Mouse (Mus musculus): ENCODE measurements around the gene Ctnnd2.

The Ctnnd2 gene

GRCm38 (mm10) chr15:30740728-30741127 is 568.3 kb downstream of the Ctnnd2 start:
- peak; percentile 71 for DNase-seq

- DNase-seq, result no peak
Measured at GRCm38 (mm10) chr15:30757991-30758390, 585.6 kb downstream of the Ctnnd2 start.

- no peak for DNase-seq
Measured at GRCm38 (mm10) chr15:30762211-30762610, 589.8 kb downstream of the Ctnnd2 start.

GRCm38 (mm10) chr15:30762695-30763285 is 590.4 kb downstream of the Ctnnd2 start:
- no peak for DNase-seq

- no peak for DNase-seq
Measured at GRCm38 (mm10) chr15:30776931-30777330, 604.5 kb downstream of the Ctnnd2 start.

- no peak for DNase-seq
Measured at GRCm38 (mm10) chr15:30777801-30778200, 605.4 kb downstream of the Ctnnd2 start.

GRCm38 (mm10) chr15:30779903-30780302 is 607.5 kb downstream of the Ctnnd2 start:
- no peak for DNase-seq

GRCm38 (mm10) chr15:30780977-30781376 is 608.6 kb downstream of the Ctnnd2 start:
- no peak for DNase-seq

GRCm38 (mm10) chr15:30785706-30786320 is 613.4 kb downstream of the Ctnnd2 start:
- no peak for DNase-seq

- peak; percentile 12 for DNase-seq
Measured at GRCm38 (mm10) chr15:30793260-30793659, 620.9 kb downstream of the Ctnnd2 start.

GRCm38 (mm10) chr15:30795723-30796122 is 623.3 kb downstream of the Ctnnd2 start:
- no peak for DNase-seq

- no peak for DNase-seq
Measured at GRCm38 (mm10) chr15:30827424-30828263, 655.3 kb downstream of the Ctnnd2 start.

- DNase-seq, result no peak
Measured at GRCm38 (mm10) chr15:30857277-30858176, 685.1 kb downstream of the Ctnnd2 start.

GRCm38 (mm10) chr15:30867429-30867828 is 695.0 kb downstream of the Ctnnd2 start:
- DNase-seq, result no peak

- DNase-seq, result no peak
Measured at GRCm38 (mm10) chr15:30869673-30870512, 697.5 kb downstream of the Ctnnd2 start.

- no peak for DNase-seq
Measured at GRCm38 (mm10) chr15:30875523-30875922, 703.1 kb downstream of the Ctnnd2 start.

GRCm38 (mm10) chr15:30884692-30885334 is 712.4 kb downstream of the Ctnnd2 start:
- no peak for DNase-seq

- peak; percentile 68 for DNase-seq
Measured at GRCm38 (mm10) chr15:30885410-30885809, 713.0 kb downstream of the Ctnnd2 start.

- peak; percentile 27 for DNase-seq
Measured at GRCm38 (mm10) chr15:30887559-30887958, 715.2 kb downstream of the Ctnnd2 start.

- peak; percentile 35 for DNase-seq
Measured at GRCm38 (mm10) chr15:30891986-30892385, 719.6 kb downstream of the Ctnnd2 start.

- DNase-seq, result peak; percentile 78
Measured at GRCm38 (mm10) chr15:30895063-30895462, 722.7 kb downstream of the Ctnnd2 start.
